Mouse (Mus musculus): ENCODE data around the gene Snx7. TPM values are rescaled to one million over a fixed set of nuclear protein-coding genes. Genes with fewer than 3 reads are reported as not detected.

Snx7 gene
- polyA plus RNA-seq, 1 experiment from 2014 or later: 18.0 TPM

- H3K4me2 ChIP-seq (replicated peaks; ENCODE audit: low read depth, low read length): no peak overlapping the region
- H3K27ac ChIP-seq (ENCODE audit: low read depth, low read length): no peak overlapping the region
- DNase-seq (ENCODE audit: low spot score) (no peak), ATAC-seq (ENCODE audit: low FRiP score) (no peak)
- no peaks in the 10 kb centered on the region for H3K4me1 ChIP-seq (replicated peaks; ENCODE audit: control insufficient read depth, insufficient read depth, low read length)
- no peak overlapping the region for H3K4me3 ChIP-seq (ENCODE audit: low read depth, low read length)
- no peaks in the 10 kb centered on the region for H3K27me3 ChIP-seq (ENCODE audit: control insufficient read depth, insufficient read depth, low read length)
- no peak overlapping the region for H3K9ac ChIP-seq (ENCODE audit: low read depth, low read length)
- H3K36me3 ChIP-seq (ENCODE audit: control insufficient read depth, insufficient read depth, low read length): no peaks in the 10 kb centered on the region
- no peaks in the 10 kb centered on the region for H3K9me3 ChIP-seq (ENCODE audit: control insufficient read depth, low read length)
Observed at GRCm38 (mm10) chr3:117865621-117866020, 3.1 kb downstream of the Snx7 start.

- no peak for ATAC-seq (ENCODE audit: low FRiP score)
- H3K27ac ChIP-seq (ENCODE audit: low read depth, low read length): no peak overlapping the region
- H3K27me3 ChIP-seq (ENCODE audit: control insufficient read depth, insufficient read depth, low read length): no peaks in the 10 kb centered on the region
- H3K4me2 ChIP-seq (replicated peaks; ENCODE audit: low read depth, low read length): no peak overlapping the region
- 93% methylated on average over 2 of the region's 2 CpGs for WGBS
- no peak overlapping the region for H3K9ac ChIP-seq (ENCODE audit: low read depth, low read length)
- no peaks in the 10 kb centered on the region for H3K36me3 ChIP-seq (ENCODE audit: control insufficient read depth, insufficient read depth, low read length)
- H3K4me1 ChIP-seq (replicated peaks; ENCODE audit: control insufficient read depth, insufficient read depth, low read length): no peaks in the 10 kb centered on the region
- DNase-seq (ENCODE audit: low spot score): no peak
- no peaks in the 10 kb centered on the region for H3K9me3 ChIP-seq (ENCODE audit: control insufficient read depth, low read length)
- H3K4me3 ChIP-seq (ENCODE audit: low read depth, low read length): no peak overlapping the region
Observed at GRCm38 (mm10) chr3:117862951-117863350, 5.8 kb downstream of the Snx7 start.

- Histone ChIP-seq H3K4me2 (replicated peaks; ENCODE audit: low read depth, low read length) (no peak overlapping the region), H3K4me3 (ENCODE audit: low read depth, low read length) (no peak overlapping the region), H3K9me3 (ENCODE audit: control insufficient read depth, low read length) (no peaks in the 10 kb centered on the region), H3K27ac (ENCODE audit: low read depth, low read length) (no peak overlapping the region), H3K4me1 (replicated peaks; ENCODE audit: control insufficient read depth, insufficient read depth, low read length) (no peaks in the 10 kb centered on the region), H3K27me3 (ENCODE audit: control insufficient read depth, insufficient read depth, low read length) (no peaks in the 10 kb centered on the region), H3K9ac (ENCODE audit: low read depth, low read length) (no peak overlapping the region), H3K36me3 (ENCODE audit: control insufficient read depth, insufficient read depth, low read length) (no peaks in the 10 kb centered on the region)
- WGBS: 84% methylated on average over 6 of the region's 6 CpGs
- ATAC-seq (ENCODE audit: low FRiP score) (no peak), DNase-seq (ENCODE audit: low spot score) (no peak)
Observed at GRCm38 (mm10) chr3:117861977-117862434, 6.7 kb downstream of the Snx7 start.

GRCm38 (mm10) chr3:117858996-117859395 is 9.7 kb downstream of the Snx7 start:
- H3K27me3 ChIP-seq (ENCODE audit: control insufficient read depth, insufficient read depth, low read length): no peaks in the 10 kb centered on the region
- 93% methylated on average over 3 of the region's 3 CpGs for WGBS
- H3K9me3 ChIP-seq (ENCODE audit: control insufficient read depth, low read length): no peaks in the 10 kb centered on the region
- no peak overlapping the region for H3K9ac ChIP-seq (ENCODE audit: low read depth, low read length)
- ATAC-seq (ENCODE audit: low FRiP score): no peak
- H3K36me3 ChIP-seq (ENCODE audit: control insufficient read depth, insufficient read depth, low read length): no peaks in the 10 kb centered on the region
- DNase-seq (ENCODE audit: low spot score): no peak
- H3K4me1 ChIP-seq (replicated peaks; ENCODE audit: control insufficient read depth, insufficient read depth, low read length): no peaks in the 10 kb centered on the region
- no peak overlapping the region for H3K4me2 ChIP-seq (replicated peaks; ENCODE audit: low read depth, low read length)
- no peak overlapping the region for H3K4me3 ChIP-seq (ENCODE audit: low read depth, low read length)
- no peak overlapping the region for H3K27ac ChIP-seq (ENCODE audit: low read depth, low read length)

- no peak overlapping the region for H3K9ac ChIP-seq (ENCODE audit: low read depth, low read length)
- no peaks in the 10 kb centered on the region for H3K36me3 ChIP-seq (ENCODE audit: control insufficient read depth, insufficient read depth, low read length)
- H3K4me2 ChIP-seq (replicated peaks; ENCODE audit: low read depth, low read length): no peak overlapping the region
- no peaks in the 10 kb centered on the region for H3K9me3 ChIP-seq (ENCODE audit: control insufficient read depth, low read length)
- no peak for ATAC-seq (ENCODE audit: low FRiP score)
- DNase-seq (ENCODE audit: low spot score): no peak
- H3K27me3 ChIP-seq (ENCODE audit: control insufficient read depth, insufficient read depth, low read length): no peaks in the 10 kb centered on the region
- H3K4me3 ChIP-seq (ENCODE audit: low read depth, low read length): no peak overlapping the region
- H3K4me1 ChIP-seq (replicated peaks; ENCODE audit: control insufficient read depth, insufficient read depth, low read length): no peaks in the 10 kb centered on the region
- H3K27ac ChIP-seq (ENCODE audit: low read depth, low read length): no peak overlapping the region
- WGBS: 74% methylated on average over 3 of the region's 3 CpGs
Observed at GRCm38 (mm10) chr3:117853729-117854128, 15.0 kb downstream of the Snx7 start.

- 85% methylated on average over 3 of the region's 3 CpGs for WGBS
- H3K36me3 ChIP-seq (ENCODE audit: control insufficient read depth, insufficient read depth, low read length): no peaks in the 10 kb centered on the region
- no peak for DNase-seq (ENCODE audit: low spot score)
- no peak overlapping the region for H3K9ac ChIP-seq (ENCODE audit: low read depth, low read length)
- no peaks in the 10 kb centered on the region for H3K27me3 ChIP-seq (ENCODE audit: control insufficient read depth, insufficient read depth, low read length)
- H3K4me1 ChIP-seq (replicated peaks; ENCODE audit: control insufficient read depth, insufficient read depth, low read length): no peaks in the 10 kb centered on the region
- H3K9me3 ChIP-seq (ENCODE audit: control insufficient read depth, low read length): no peaks in the 10 kb centered on the region
- H3K4me2 ChIP-seq (replicated peaks; ENCODE audit: low read depth, low read length): no peak overlapping the region
- H3K27ac ChIP-seq (ENCODE audit: low read depth, low read length): no peak overlapping the region
- H3K4me3 ChIP-seq (ENCODE audit: low read depth, low read length): no peak overlapping the region
- ATAC-seq (ENCODE audit: low FRiP score): no peak; the same call in 1 of the 2 replicates
Observed at GRCm38 (mm10) chr3:117852054-117852361, 16.7 kb downstream of the Snx7 start.

- Histone ChIP-seq H3K4me3 (ENCODE audit: low read depth, low read length) (no peak overlapping the region), H3K9me3 (ENCODE audit: control insufficient read depth, low read length) (no peaks in the 10 kb centered on the region), H3K4me2 (replicated peaks; ENCODE audit: low read depth, low read length) (no peak overlapping the region), H3K4me1 (replicated peaks; ENCODE audit: control insufficient read depth, insufficient read depth, low read length) (no peaks in the 10 kb centered on the region), H3K27ac (ENCODE audit: low read depth, low read length) (no peak overlapping the region), H3K27me3 (ENCODE audit: control insufficient read depth, insufficient read depth, low read length) (no peaks in the 10 kb centered on the region), H3K9ac (ENCODE audit: low read depth, low read length) (no peak overlapping the region), H3K36me3 (ENCODE audit: control insufficient read depth, insufficient read depth, low read length) (no peaks in the 10 kb centered on the region)
- peak; percentile 15 for DNase-seq (ENCODE audit: low spot score)
- ATAC-seq (ENCODE audit: low FRiP score): peak; percentile 85
- WGBS: 80% methylated on average over 18 of the region's 18 CpGs
Observed at GRCm38 (mm10) chr3:117851278-117852053, 17.3 kb downstream of the Snx7 start.

GRCm38 (mm10) chr3:117848866-117849265 is 19.9 kb downstream of the Snx7 start:
- Histone ChIP-seq H3K9ac (ENCODE audit: low read depth, low read length) (no peak overlapping the region), H3K4me2 (replicated peaks; ENCODE audit: low read depth, low read length) (no peak overlapping the region), H3K27me3 (ENCODE audit: control insufficient read depth, insufficient read depth, low read length) (no peaks in the 10 kb centered on the region), H3K9me3 (ENCODE audit: control insufficient read depth, low read length) (no peaks in the 10 kb centered on the region), H3K27ac (ENCODE audit: low read depth, low read length) (no peak overlapping the region), H3K4me1 (replicated peaks; ENCODE audit: control insufficient read depth, insufficient read depth, low read length) (no peaks in the 10 kb centered on the region), H3K4me3 (ENCODE audit: low read depth, low read length) (no peak overlapping the region), H3K36me3 (ENCODE audit: control insufficient read depth, insufficient read depth, low read length) (no peaks in the 10 kb centered on the region)
- WGBS: 89% methylated on average over 6 of the region's 6 CpGs
- no peak for DNase-seq (ENCODE audit: low spot score)
- no peak for ATAC-seq (ENCODE audit: low FRiP score)

- ATAC-seq (ENCODE audit: low FRiP score) (no peak), DNase-seq (ENCODE audit: low spot score) (no peak)
- Histone ChIP-seq H3K9ac (ENCODE audit: low read depth, low read length) (no peak overlapping the region), H3K4me2 (replicated peaks; ENCODE audit: low read depth, low read length) (no peak overlapping the region), H3K27me3 (ENCODE audit: control insufficient read depth, insufficient read depth, low read length) (no peaks in the 10 kb centered on the region), H3K9me3 (ENCODE audit: control insufficient read depth, low read length) (no peaks in the 10 kb centered on the region), H3K4me1 (replicated peaks; ENCODE audit: control insufficient read depth, insufficient read depth, low read length) (no peaks in the 10 kb centered on the region), H3K36me3 (ENCODE audit: control insufficient read depth, insufficient read depth, low read length) (no peaks in the 10 kb centered on the region), H3K27ac (ENCODE audit: low read depth, low read length) (no peak overlapping the region), H3K4me3 (ENCODE audit: low read depth, low read length) (no peak overlapping the region)
- WGBS: 97% methylated on average over 1 of the region's 1 CpGs
Observed at GRCm38 (mm10) chr3:117842658-117843057, 26.1 kb downstream of the Snx7 start.

All from hindbrain, embryonic 11.5 days (tissue).